Mouse (Mus musculus) retina, adult 2 months (tissue): ENCODE data around the gene Adh4.
A peak's percentile ranks its signal among the peaks of the same experiment; 100 is the strongest.
"Not testable (repeated sequence)": the region's sequence is repeated elsewhere in the genome, so short reads cannot be mapped to it uniquely, and the experiment has no call there.

Source experiments
- DNase-seq: peaks from one replicate; pipeline ENCODE4 v3.0.0-alpha.2; 2012; ENCODE audit warnings: low read depth, low spot score

Gene Adh4

GRCm38 (mm10) chr3:138415121-138415690 is at the start of gene Adh4:
Gene Adh4, plus strand, starts transcription at chr3:138415466.
- DNase-seq: no peak

GRCm38 (mm10) chr3:138366181-138366580 is 49.1 kb upstream of the Adh4 start:
- DNase-seq: no peak

- DNase-seq: no peak
Measured at GRCm38 (mm10) chr3:138369546-138369945, 45.7 kb upstream of the Adh4 start.

GRCm38 (mm10) chr3:138370289-138370688 is 45.0 kb upstream of the Adh4 start:
- DNase-seq: not testable (repeated sequence)

GRCm38 (mm10) chr3:138373920-138374319 is 41.3 kb upstream of the Adh4 start:
- no peak for DNase-seq

- no peak for DNase-seq
Measured at GRCm38 (mm10) chr3:138375148-138375547, 40.1 kb upstream of the Adh4 start.

GRCm38 (mm10) chr3:138381133-138381532 is 34.1 kb upstream of the Adh4 start:
- no peak for DNase-seq

- no peak for DNase-seq
Measured at GRCm38 (mm10) chr3:138387155-138387554, 28.1 kb upstream of the Adh4 start.

GRCm38 (mm10) chr3:138404872-138405271 is 10.4 kb upstream of the Adh4 start:
- DNase-seq: no peak

GRCm38 (mm10) chr3:138405341-138405740 is 9.9 kb upstream of the Adh4 start:
- peak; percentile 23 for DNase-seq

GRCm38 (mm10) chr3:138405840-138406239 is 9.4 kb upstream of the Adh4 start:
- no peak for DNase-seq

GRCm38 (mm10) chr3:138407920-138408319 is 7.3 kb upstream of the Adh4 start:
- no peak for DNase-seq

GRCm38 (mm10) chr3:138409585-138409984 is 5.7 kb upstream of the Adh4 start:
- DNase-seq: no peak

- no peak for DNase-seq
Measured at GRCm38 (mm10) chr3:138410211-138410610, 5.1 kb upstream of the Adh4 start.

- DNase-seq: no peak
Measured at GRCm38 (mm10) chr3:138419369-138419768, 4.1 kb downstream of the Adh4 start.

- no peak for DNase-seq
Measured at GRCm38 (mm10) chr3:138420385-138420784, 5.1 kb downstream of the Adh4 start.

- DNase-seq: no peak
Measured at GRCm38 (mm10) chr3:138423664-138424063, 8.4 kb downstream of the Adh4 start.

- no peak for DNase-seq
Measured at GRCm38 (mm10) chr3:138424247-138424646, 9.0 kb downstream of the Adh4 start.

GRCm38 (mm10) chr3:138430360-138430976 is 15.2 kb downstream of the Adh4 start:
- DNase-seq: no peak

GRCm38 (mm10) chr3:138431835-138432234 is 16.6 kb downstream of the Adh4 start:
- no peak for DNase-seq

- DNase-seq: no peak
Measured at GRCm38 (mm10) chr3:138438716-138439115, 23.4 kb downstream of the Adh4 start.

GRCm38 (mm10) chr3:138442203-138442602 is 26.9 kb downstream of the Adh4 start:
- DNase-seq: no peak

GRCm38 (mm10) chr3:138442612-138443464 is 27.6 kb downstream of the Adh4 start, which contains the start of gene Adh5:
Gene Adh5, plus strand, starts transcription at chr3:138443093.
- DNase-seq: peak; percentile 83
